Mouse (Mus musculus): ENCODE measurements around the gene Chd9. TPM values are rescaled to one million over a fixed set of nuclear protein-coding genes. Genes with fewer than 3 reads are reported as not detected.

Chd9 gene
- total RNA-seq, 4 experiments from 2014 or later: 240 to 270 (median 254) TPM

GRCm38 (mm10) chr8:91077077-91077867 is 249.1 kb downstream of the Chd9 start:
- no peak for DNase-seq (ENCODE audit: low spot score in 2 of 2)

- DNase-seq (ENCODE audit: low spot score in 2 of 2): no peak
Measured at GRCm38 (mm10) chr8:91079678-91080077, 251.5 kb downstream of the Chd9 start.

- DNase-seq (ENCODE audit: low spot score in 2 of 2): no peak
Measured at GRCm38 (mm10) chr8:91081911-91082310, 253.8 kb downstream of the Chd9 start.

DNA sequence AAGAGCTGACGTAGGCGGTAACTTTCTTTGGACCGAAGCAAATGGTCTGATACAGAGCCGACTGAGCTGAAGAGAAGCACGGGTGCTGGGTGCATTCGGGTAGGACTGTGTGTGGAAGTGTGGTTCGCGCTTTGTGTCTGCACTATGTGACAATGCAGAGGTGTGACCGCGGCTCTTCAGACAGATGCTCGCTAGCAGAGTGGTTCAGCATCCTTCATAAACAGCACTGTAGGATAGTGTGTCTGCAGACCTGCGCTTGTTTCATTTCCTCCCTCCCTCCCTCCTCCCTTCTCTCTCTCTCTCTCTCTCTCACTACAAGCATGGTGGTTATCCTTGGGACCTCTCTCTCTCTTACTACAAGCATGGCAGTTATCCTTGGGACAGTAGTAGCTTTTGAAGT is 254.3 kb downstream of the Chd9 start:
- no peak for DNase-seq (ENCODE audit: low spot score in 2 of 2)

DNA sequence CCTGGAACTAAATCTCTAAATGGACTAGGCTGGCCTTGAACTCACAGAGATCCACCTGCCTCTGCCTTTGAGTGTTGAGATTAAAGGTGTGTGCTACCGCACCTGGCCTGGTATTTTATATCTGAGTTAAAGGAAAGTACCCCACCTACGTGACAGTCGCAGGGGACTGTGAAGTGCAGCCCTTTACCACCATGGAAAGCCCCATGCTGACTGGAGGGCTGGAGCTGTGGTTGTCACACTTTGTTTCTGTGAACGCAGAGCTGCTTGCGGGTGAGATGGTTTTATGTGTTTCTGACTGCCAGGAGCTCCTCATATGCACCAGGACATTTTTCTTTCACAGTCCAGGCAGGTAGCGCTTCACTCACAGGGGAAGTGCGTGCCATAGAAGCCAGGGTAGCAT is 260.3 kb downstream of the Chd9 start:
- no peak for DNase-seq (ENCODE audit: low spot score in 2 of 2)

DNA sequence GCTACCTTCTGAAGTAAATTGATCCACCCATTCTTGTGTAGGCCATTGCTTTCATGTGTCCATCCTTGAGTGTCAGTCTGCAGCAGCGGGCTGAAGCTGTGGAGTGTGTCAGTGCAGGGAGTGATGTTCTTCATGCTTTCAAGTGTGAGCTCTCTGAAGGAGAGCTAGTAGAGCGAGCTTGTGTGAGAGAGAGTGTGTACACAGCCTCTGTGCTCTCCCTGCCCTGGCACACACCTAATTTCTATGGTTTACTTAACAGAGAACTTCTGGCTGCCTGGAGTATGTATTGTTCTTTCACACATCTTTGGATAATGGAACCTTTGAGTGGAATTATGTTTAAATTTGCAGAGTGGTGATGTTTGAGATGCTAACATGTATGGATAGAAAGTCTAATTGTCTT is 261.4 kb downstream of the Chd9 start:
- DNase-seq (ENCODE audit: low spot score in 2 of 2): no peak

DNA sequence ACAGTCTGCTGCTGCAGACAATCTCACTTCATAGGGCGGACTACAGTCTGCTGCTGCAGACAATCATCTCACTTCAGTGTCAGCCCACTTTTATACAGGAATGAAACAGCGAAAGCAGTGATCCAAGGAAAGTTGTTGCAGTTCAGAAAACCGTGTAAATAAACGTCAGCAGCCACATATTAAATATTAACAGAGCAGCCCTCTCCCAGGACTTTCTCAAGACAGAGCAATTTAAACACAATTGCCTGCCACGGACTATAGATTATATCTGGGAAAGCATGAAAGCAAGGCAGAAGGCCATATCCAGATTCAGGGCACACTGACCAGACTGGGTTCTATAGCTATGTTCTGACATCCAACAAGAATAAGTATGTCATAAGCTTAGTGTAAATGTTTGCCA is 266.0 kb downstream of the Chd9 start:
- DNase-seq (ENCODE audit: low spot score in 2 of 2): no peak

DNA sequence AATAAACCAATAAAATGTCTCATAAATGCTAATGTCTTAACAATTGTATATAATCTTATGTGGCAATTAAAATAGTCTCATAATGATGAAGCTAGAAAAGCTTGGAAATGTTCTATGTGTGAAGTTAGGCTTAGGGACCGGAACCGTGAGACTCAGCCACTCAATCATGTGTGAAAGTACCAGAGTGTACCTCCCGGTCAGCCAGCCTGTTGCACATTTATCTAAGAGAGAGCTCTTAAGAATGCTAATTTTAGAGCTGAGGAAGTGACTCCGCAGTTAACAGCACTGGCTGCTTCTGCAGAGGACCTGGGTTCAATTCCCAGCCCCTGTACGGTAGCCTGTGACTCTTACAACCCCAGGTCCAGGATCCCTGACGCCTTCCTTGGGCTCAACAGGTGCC is 270.0 kb downstream of the Chd9 start:
- no peak for DNase-seq (ENCODE audit: low spot score in 2 of 2)

Small RNA genes lying within 50 kb of the gene (microRNA-seq; reads per million reads assigned to microRNA genes)
- gene Gm44382: 0 reads per million in 2 experiments

Other genes starting within 250 kb of the Chd9 start
- 1 to 10 TPM; 2.9 to 3.9 (median 3.7) TPM for gene Gm19935, start 11.0 kb upstream of the Chd9 start, total RNA-seq (2022)
- gene Rbl2, start 241.7 kb downstream of the Chd9 start, total RNA-seq (2022): 10 to 100 TPM; 38.3 to 45.0 (median 42.1) TPM